Mouse (Mus musculus): Measurements from ENCODE around the gene Gm20605.

GRCm38 (mm10) chr5:137607860-137608653, 20.9 kb upstream of the Gm20605 start:
- TF ChIP-seq CTCF (IDR thresholded peaks at IDR 0.05; ENCODE audit: control insufficient read depth, insufficient read depth, insufficient replicate concordance, low read depth, low read length) (no peak), POLR2A (IDR thresholded peaks at IDR 0.05; ENCODE audit: control insufficient read depth, low read depth, low read length) (no peak)

All from testis, adult 2 months (tissue).